Mouse (Mus musculus): ENCODE measurements around the gene Stat5b. TPM values are rescaled to one million over a fixed set of nuclear protein-coding genes. Genes with fewer than 3 reads are reported as not detected.

Gene Stat5b
- total and polyA plus RNA-seq, 3 experiments: 29.3 to 37.0 (median 32.3) TPM

- Histone ChIP-seq H3K9me3 (replicated peaks; ENCODE audit: insufficient read depth, low read length) (no peaks in the 10 kb centered on the region), H3K4me3 (ENCODE audit: control insufficient read depth in 1 of 2, insufficient read depth in 1 of 2, low read depth in 2 of 2, low read length in 2 of 2) (no peak overlapping the region), H3K36me3 (ENCODE audit: control insufficient read depth in 1 of 2, insufficient read depth in 2 of 2, low read length in 2 of 2) (peaks cover 10 to 14% of the 10 kb centered on the region in 2 experiments), H3K27ac (ENCODE audit: control insufficient read depth, low read depth, low read length) (no peak overlapping the region), H3K27me3 (ENCODE audit: control insufficient read depth in 1 of 2, insufficient read depth in 2 of 2, low read length in 2 of 2) (no peaks in the 10 kb centered on the region), H3K4me1 (ENCODE audit: control insufficient read depth in 1 of 2, insufficient read depth in 2 of 2, low read length in 2 of 2) (peaks cover 5 to 6% of the 10 kb centered on the region in 2 experiments), H3K9ac (ENCODE audit: control insufficient read depth, low read depth, low read length, poor library complexity, severe bottlenecking) (no peak overlapping the region), H3K79me2 (ENCODE audit: control insufficient read depth, insufficient read depth, low read length, poor library complexity) (no peaks in the 10 kb centered on the region)
- no peak for DNase-seq (ENCODE audit: low read depth, low spot score)
- TF ChIP-seq RAD21 (IDR thresholded peaks at IDR 0.05; ENCODE audit: low read depth, low read length) (no peak), RCOR1 (IDR thresholded peaks at IDR 0.05; ENCODE audit: low read depth, low read length) (no peak), POLR2A (IDR thresholded peaks at IDR 0.05; ENCODE audit: control insufficient read depth in 1 of 2, insufficient read depth in 1 of 2, low read depth in 1 of 2, low read length in 2 of 2, poor library complexity in 1 of 2) (no peak), HCFC1 (IDR thresholded peaks at IDR 0.05; ENCODE audit: low read depth, low read length) (no peak), POLR2AphosphoS5 (IDR thresholded peaks at IDR 0.05; ENCODE audit: borderline replicate concordance, low read depth, low read length) (no peak), MYB (IDR thresholded peaks at IDR 0.05; ENCODE audit: low read depth, low read length) (no peak), ZKSCAN1 (IDR thresholded peaks at IDR 0.05; ENCODE audit: low read depth, low read length) (no peak), TCF12 (IDR thresholded peaks at IDR 0.05; ENCODE audit: low read depth, low read length) (no peak), EP300 (IDR thresholded peaks at IDR 0.05; ENCODE audit: low read depth in 1 of 2, low read length in 2 of 2) (no peak), CTCF (IDR thresholded peaks at IDR 0.05 in 2 of 3, conservative IDR thresholded peaks at IDR 0.05 in 1 of 3; ENCODE audit: control insufficient read depth in 1 of 3, insufficient read depth in 1 of 3, low read depth in 2 of 3, low read length in 3 of 3, poor library complexity in 1 of 3, severe bottlenecking in 1 of 3) (no peak), GABPA (IDR thresholded peaks at IDR 0.05; ENCODE audit: low read depth, low read length) (no peak), ELF1 (IDR thresholded peaks at IDR 0.05; ENCODE audit: low read depth, low read length) (no peak), MYC (IDR thresholded peaks at IDR 0.05; ENCODE audit: low read depth, low read length) (no peak), ETS1 (IDR thresholded peaks at IDR 0.05; ENCODE audit: low read depth, low read length) (no peak), TAL1 (IDR thresholded peaks at IDR 0.05; ENCODE audit: low read length) (no peak), GATA1 (IDR thresholded peaks at IDR 0.05; ENCODE audit: low read depth, low read length) (no peak), MEF2A (IDR thresholded peaks at IDR 0.05; ENCODE audit: extremely low read depth, insufficient replicate concordance, low read depth, low read length, poor library complexity, severe bottlenecking) (no peak), JUND (IDR thresholded peaks at IDR 0.05; ENCODE audit: low read depth, low read length) (no peak)
These were observed 19.9 kb upstream of the Stat5b start for GRCm38 (mm10) chr11:100870256-100870967.

DNA sequence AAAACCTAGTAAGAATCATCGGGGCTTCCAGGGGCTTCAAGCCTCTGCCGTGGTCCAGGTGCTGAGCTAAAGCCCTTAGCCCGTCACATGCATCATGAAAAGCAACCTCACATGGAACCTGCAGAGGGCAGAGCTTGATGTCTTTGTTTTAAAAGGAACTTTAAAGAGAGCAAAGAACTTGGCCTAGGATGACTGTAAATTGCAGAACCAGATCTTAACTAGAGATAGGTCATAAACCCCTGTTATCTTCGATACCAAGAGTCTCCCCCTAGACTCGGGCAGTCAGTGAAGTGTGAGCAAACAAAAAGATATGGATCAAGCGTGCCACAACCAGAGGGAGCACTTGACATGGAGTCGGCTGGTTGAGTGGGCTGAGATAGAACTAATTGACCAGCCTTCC, 15.1 kb upstream of the Stat5b start:
- peak; percentile 75 for DNase-seq (ENCODE audit: low read depth, low spot score)
- H3K36me3 ChIP-seq (ENCODE audit: control insufficient read depth in 1 of 2, insufficient read depth in 2 of 2, low read length in 2 of 2): peaks cover 11 to 24% of the 10 kb centered on the region in 2 experiments
- no peak overlapping the region for H3K9ac ChIP-seq (ENCODE audit: control insufficient read depth, low read depth, low read length, poor library complexity, severe bottlenecking)
- no peaks in the 10 kb centered on the region for H3K27me3 ChIP-seq (ENCODE audit: control insufficient read depth in 1 of 2, insufficient read depth in 2 of 2, low read length in 2 of 2)
- H3K4me3 ChIP-seq (ENCODE audit: control insufficient read depth in 1 of 2, insufficient read depth in 1 of 2, low read depth in 2 of 2, low read length in 2 of 2): no peak overlapping the region
- peaks cover 10 to 18% of the 10 kb centered on the region in 2 experiments for H3K4me1 ChIP-seq (ENCODE audit: control insufficient read depth in 1 of 2, insufficient read depth in 2 of 2, low read length in 2 of 2)
- no peaks in the 10 kb centered on the region for H3K9me3 ChIP-seq (replicated peaks; ENCODE audit: insufficient read depth, low read length)
- peak overlapping the region; percentile 43 for H3K27ac ChIP-seq (ENCODE audit: control insufficient read depth, low read depth, low read length)
- peaks cover 12% of the 10 kb centered on the region for H3K79me2 ChIP-seq (ENCODE audit: control insufficient read depth, insufficient read depth, low read length, poor library complexity)
- TF ChIP-seq EP300 (IDR thresholded peaks at IDR 0.05; ENCODE audit: low read depth in 1 of 2, low read length in 2 of 2) (peak; percentile 75 to 85), TAL1 (IDR thresholded peaks at IDR 0.05; ENCODE audit: low read length) (0 out of 2 replicates have a peak, but pooled peaks have one; percentile 6), ELF1 (IDR thresholded peaks at IDR 0.05; ENCODE audit: low read depth, low read length) (peak; percentile 21; the same call in 1 of the 2 replicates), MAFK (IDR thresholded peaks at IDR 0.05; ENCODE audit: borderline replicate concordance, low read depth, low read length) (0 out of 2 replicates have a peak, but pooled peaks have one; percentile 23), USF1 (IDR thresholded peaks at IDR 0.05; ENCODE audit: low read depth, low read length) (peak; percentile 48; the same call in 1 of the 2 replicates), ETS1 (IDR thresholded peaks at IDR 0.05; ENCODE audit: low read depth, low read length) (peak; percentile 75), MAX (IDR thresholded peaks at IDR 0.05; ENCODE audit: low read length) (peak; percentile 75), MXI1 (IDR thresholded peaks at IDR 0.05; ENCODE audit: low read depth, low read length) (peak; percentile 60), ZC3H11A (IDR thresholded peaks at IDR 0.05; ENCODE audit: low read depth, low read length) (peak; percentile 66), USF2 (IDR thresholded peaks at IDR 0.05; ENCODE audit: borderline replicate concordance in 1 of 2, insufficient read depth in 1 of 2, low read depth in 1 of 2, low read length in 2 of 2) (no peak), ZMIZ1 (IDR thresholded peaks at IDR 0.05; ENCODE audit: low read depth, low read length) (0 out of 2 replicates have a peak, but pooled peaks have one; percentile 32), MAZ (IDR thresholded peaks at IDR 0.05; ENCODE audit: low read depth, low read length) (peak; percentile 68; the same call in 1 of the 2 replicates), RCOR1 (IDR thresholded peaks at IDR 0.05; ENCODE audit: low read depth, low read length) (peak; percentile 68), POLR2AphosphoS2 (IDR thresholded peaks at IDR 0.05; ENCODE audit: low read length) (no peak), GATA1 (IDR thresholded peaks at IDR 0.05; ENCODE audit: low read depth, low read length) (peak; percentile 89), TCF12 (IDR thresholded peaks at IDR 0.05; ENCODE audit: low read depth, low read length) (peak; percentile 71), ZNF384 (IDR thresholded peaks at IDR 0.05; ENCODE audit: low read depth, low read length) (peak; percentile 25; the same call in 1 of the 2 replicates), HCFC1 (IDR thresholded peaks at IDR 0.05; ENCODE audit: low read depth, low read length) (peak; percentile 56; the same call in 1 of the 2 replicates)

Data from MEL (cell line).